Mouse (Mus musculus): Measurements from ENCODE around the gene Aco1.

The Aco1 gene

GRCm38 (mm10) chr4:40157500-40158223 lies 14.8 kb downstream of the Aco1 start:
- no peak for DNase-seq (ENCODE audit: low read depth)

- DNase-seq (ENCODE audit: low read depth) = no peak
Measured at GRCm38 (mm10) chr4:40158224-40158540, 15.3 kb downstream of the Aco1 start.

DNA sequence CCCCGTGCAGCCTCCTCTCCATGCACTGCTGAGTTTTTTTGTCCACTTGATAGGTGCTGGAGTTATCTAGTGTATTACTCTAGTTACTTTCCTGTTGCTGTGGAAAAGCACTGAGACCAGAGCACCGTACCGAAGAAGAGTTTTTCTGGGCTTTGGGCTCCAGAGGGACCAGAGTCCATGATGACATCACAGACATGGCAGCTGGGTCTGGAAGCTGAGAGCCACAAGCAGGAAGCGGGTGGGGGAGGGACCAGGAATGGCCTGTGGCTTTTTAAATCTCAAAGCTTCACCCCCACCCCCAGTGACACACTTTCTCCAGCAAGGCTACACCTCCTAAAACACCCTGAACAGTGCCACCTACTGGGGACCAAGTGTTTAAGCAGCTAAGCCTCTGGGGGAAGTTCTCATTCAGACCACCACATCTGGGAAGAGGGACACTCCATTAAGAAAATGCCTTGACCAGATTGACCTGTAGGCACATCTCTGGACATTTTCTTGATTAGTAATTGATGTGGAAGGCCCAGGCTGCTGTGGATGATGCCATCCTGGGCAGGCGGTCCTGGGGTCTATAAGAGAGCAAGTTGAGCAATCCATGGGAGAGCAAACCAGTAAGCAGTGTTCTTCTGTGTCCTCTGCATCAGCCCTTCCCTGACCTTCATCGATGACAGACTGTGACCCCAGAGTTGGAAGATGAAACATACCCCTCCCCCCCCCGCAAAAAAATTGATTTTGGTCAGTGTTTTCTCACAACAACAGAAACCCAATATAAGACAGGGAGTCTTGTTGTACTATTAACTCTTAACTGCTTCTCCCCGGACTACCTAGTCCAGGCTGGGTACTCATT lies 17.9 kb downstream of the Aco1 start:
- no peak for DNase-seq (ENCODE audit: low read depth)

DNA sequence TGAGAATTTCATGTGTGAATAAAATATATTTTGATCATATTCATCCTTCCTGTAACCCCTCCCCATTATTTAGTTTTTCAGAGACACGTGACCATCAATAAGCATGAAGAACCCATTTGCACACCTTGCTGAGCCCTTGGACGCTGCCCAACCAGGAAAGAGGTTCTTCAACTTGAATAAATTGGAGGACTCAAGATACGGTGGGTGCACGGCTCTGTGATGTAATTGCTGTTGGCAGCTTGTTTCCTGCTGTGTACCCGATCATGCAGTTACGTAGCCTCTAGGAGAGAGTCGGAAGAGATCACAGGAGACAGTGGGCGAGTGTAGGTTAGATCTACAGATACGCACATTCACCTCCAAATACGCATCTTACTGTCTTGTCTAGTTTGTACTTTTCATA lies 20.8 kb downstream of the Aco1 start:
- no peak for DNase-seq (ENCODE audit: low read depth)

GRCm38 (mm10) chr4:40171477-40171876 lies 28.6 kb downstream of the Aco1 start:
- no peak for DNase-seq (ENCODE audit: low read depth)

GRCm38 (mm10) chr4:40172336-40172735 lies 29.5 kb downstream of the Aco1 start:
- DNase-seq (ENCODE audit: low read depth) = no peak

DNA sequence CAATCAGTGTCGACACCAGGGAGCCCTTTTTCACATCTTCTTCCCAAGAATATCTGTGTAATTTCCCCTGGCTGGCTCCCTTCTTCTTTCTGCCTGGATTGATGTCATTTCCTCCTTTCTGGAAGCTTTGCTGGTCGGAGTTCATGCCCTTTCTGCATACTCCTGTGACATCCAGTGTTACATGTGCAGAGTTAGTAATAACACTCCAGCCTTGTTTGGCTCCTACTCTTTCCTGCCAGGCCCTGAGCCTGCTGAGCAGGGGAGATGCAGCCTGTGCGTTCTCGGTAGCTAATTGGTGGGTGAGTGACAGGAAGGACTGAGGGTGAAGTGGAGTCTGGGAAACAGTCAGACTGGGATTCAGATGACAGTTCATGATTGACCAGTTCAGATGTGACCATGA lies 31.4 kb downstream of the Aco1 start:
- DNase-seq (ENCODE audit: low read depth) = no peak

DNA sequence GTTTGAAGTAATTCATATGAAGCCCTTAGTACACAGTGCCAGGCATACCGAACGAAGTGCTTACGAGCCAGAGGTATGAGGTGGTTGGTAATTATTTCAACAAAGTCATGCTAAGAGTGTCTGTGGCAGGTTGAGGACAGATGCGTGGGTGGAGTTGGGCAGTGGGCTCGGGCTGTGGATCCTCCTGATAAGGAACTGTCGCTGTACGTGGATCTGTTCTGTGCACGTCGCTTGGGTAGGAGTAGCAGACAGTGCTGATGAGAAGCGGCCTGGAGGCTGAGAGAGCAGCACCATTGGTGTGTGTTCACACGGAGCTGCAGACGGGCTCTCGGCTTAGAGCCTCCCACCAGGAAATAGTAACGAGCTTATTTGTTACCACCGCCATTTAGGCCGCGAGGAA lies 35.7 kb downstream of the Aco1 start:
- DNase-seq (ENCODE audit: low read depth) = no peak

- DNase-seq (ENCODE audit: low read depth) = no peak
Measured at GRCm38 (mm10) chr4:40180046-40180445, 37.2 kb downstream of the Aco1 start.

DNA sequence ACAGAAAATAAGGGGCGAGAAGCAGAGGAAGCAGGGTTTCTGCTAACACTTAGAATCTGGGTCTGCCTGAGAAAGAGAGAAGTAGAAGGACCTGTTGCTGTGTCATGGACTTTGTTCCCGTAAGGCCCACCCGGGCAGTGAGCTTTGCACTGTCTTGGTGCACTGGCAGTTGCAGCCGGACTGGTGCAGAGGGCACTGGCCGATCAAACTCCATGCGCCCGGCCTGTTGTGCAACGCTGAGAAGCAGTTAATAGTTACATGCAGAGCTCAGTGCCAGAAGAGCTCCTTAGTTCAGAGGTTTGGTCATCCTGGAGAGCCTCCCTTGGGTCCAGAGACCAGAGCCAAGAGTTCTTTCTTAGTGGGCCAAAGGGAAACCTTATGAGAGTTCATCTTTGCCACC lies 38.8 kb downstream of the Aco1 start:
- DNase-seq (ENCODE audit: low read depth) = no peak

- DNase-seq (ENCODE audit: low read depth) = peak; percentile 68
Measured at GRCm38 (mm10) chr4:40182651-40183320, 39.9 kb downstream of the Aco1 start.

DNA sequence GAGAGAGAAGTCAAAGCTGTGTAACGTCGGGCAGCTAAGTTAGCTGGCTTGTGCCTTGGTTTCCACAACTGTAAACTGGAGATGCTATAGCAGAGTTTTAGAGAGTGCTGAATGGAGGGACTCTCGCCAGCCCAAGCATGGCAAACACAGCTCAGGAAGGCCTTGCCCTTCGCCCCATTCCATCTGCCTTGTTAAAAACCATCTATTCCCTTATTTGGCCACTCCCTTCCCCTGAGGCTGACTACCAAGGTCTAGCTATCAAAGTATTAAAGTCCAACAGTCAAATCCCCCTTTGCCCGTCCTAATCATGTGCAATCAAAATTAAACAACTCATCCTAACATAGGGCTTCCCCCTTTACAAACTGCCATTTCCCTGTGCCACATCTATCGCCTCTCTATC lies 40.9 kb downstream of the Aco1 start:
- DNase-seq (ENCODE audit: low read depth) = no peak

- DNase-seq (ENCODE audit: low read depth) = no peak
Measured at GRCm38 (mm10) chr4:40184470-40184869, 41.6 kb downstream of the Aco1 start.

- no peak for DNase-seq (ENCODE audit: low read depth)
Measured at GRCm38 (mm10) chr4:40187956-40188355, 45.1 kb downstream of the Aco1 start.

- DNase-seq (ENCODE audit: low read depth) = no peak
Measured at GRCm38 (mm10) chr4:40192246-40192645, 49.4 kb downstream of the Aco1 start.

DNA sequence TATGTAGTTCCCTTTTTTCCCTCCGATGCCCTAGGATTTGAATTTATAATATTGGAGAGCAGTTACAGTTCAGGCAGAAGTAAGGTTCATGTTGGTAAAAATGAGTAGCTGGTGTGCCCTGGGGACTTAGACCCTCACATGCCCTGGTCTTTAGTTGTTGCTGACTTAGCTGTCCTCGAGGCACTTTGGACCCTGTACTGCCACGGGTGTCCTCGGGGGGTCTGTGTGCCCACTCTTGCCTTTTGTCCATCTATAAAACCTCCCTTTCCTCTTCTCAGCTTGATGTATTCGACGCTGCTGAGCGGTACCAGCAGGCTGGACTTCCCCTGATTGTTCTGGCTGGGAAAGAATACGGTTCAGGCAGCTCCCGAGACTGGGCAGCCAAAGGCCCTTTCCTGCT lies 50.6 kb downstream of the Aco1 start:
- no peak for DNase-seq (ENCODE audit: low read depth)

GRCm38 (mm10) chr4:40195336-40195735 lies 52.5 kb downstream of the Aco1 start:
- no peak for DNase-seq (ENCODE audit: low read depth)

DNA sequence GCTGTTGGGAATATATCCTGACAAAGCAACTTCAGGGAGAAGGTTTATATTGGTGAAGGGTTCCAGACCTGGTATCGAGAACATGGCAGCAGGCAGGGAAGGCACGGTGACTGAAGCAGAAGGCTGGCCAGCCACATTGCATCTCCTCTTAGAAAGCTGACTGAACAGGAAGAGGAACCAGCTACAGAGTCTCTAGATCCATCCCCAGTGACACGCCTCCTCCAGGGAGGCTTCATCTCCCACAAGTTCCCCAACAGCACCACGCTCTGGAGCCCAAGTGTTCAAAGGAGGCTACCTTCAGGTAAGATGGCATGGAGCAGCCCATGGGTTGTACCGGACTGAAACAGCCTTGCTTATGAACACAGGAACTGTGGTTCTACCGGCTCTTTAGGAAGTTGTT lies 59.3 kb downstream of the Aco1 start:
- no peak for DNase-seq (ENCODE audit: low read depth)

- no peak for DNase-seq (ENCODE audit: low read depth)
Measured at GRCm38 (mm10) chr4:40204374-40204773, 61.5 kb downstream of the Aco1 start.

DNA sequence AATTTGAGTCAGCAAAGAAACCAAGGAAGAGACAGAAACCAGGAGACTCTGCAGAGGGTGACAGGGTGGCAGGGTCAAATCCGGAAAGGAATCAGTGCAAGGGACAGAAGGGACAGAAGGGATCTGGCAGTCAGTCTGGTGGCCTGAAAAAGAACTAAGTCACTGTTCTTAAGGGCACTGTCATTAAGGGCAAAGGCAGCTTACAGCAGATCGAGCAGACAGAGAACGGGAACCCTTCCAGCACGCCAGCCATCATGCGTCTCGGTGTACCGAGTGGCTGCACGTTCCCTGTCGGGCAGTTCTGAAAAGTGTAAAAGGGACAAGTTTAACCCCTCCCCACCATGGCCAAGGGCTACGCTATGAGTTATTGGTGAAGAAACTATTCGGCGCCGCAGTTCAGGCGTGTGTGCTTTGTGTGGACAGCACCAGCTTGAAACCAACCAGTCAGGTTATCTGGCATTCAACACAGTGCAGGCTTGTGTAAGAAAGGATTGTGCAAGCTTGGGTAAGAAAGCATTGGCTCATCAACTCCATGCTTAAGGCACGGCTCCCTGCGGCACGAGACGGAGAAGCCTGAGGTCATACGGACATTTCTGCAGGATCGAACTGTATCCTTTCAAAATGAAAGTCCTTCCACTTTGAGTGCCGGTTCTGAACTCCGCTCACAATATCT lies 62.5 kb downstream of the Aco1 start:
- DNase-seq (ENCODE audit: low read depth) = no peak

DNA sequence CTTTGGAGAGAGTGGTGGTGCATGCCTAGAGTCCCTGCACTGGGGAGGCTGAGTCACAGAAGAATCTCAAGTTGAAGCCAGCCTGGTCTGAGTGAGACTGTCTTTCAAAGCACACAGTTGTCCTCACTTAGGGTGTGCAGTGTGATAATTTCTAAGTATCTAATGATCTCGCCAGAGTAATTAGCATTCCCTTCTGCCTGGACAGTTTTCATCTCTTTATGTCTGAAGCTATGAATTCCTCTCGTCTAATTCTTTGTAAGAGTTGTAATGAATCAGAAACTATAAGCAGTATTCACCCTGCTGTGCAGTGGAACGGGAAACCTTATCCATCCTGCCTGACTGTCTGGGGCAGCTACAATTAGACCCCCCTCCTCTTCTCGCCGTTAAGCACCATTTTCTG lies 64.8 kb downstream of the Aco1 start:
- DNase-seq (ENCODE audit: low read depth) = no peak

DNA sequence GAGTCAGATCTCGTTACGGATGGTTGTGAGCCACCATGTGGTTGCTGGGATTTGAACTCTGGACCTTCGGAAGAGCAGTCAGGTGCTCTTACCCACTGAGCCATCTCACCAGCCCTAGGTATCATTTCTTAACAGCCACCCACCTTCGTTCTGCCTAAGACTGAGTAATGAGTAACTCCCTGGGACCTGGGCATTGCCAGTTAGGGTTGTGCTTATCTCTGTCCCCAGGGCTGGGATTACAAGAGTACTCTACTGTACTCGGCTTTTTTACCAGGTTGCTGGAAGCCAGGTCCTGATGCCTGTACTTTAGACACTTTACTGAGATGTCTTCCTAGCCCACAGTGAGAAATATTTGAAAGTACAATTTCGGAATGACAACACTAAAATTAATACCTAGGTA lies 69.3 kb downstream of the Aco1 start:
- no peak for DNase-seq (ENCODE audit: low read depth)

- no peak for DNase-seq (ENCODE audit: low read depth)
Measured at GRCm38 (mm10) chr4:40217910-40218309, 75.0 kb downstream of the Aco1 start.

Measured in c-Kit-positive CD71-positive TER-119-negative erythroid progenitor cells, embryonic 14.5 days (primary cell).